ENCODE assay signal across 8 mouse cellular contexts in genomic region chr10:80494732-80495131, GRCm38 (mm10). TPM values are rescaled to one million over a fixed set of nuclear protein-coding genes. Genes with fewer than 3 reads are reported as not detected.
DNase-seq lines count a peak whose midpoint lies in the region; ATAC-seq and TF ChIP-seq lines count a peak whose summit lies in the region.

TSS of gene Onecut3 (plus strand) at chr10:80494835.

- H3K27ac ChIP-seq in forebrain, embryonic 13.5 days, result no peak within 1 kb of the TSS
- no peak within 1 kb of the TSS for H3K27ac ChIP-seq in intestine, embryonic 14.5 days (ENCODE audit: low read depth)

- peak; percentile 59 for ATAC-seq in forebrain, embryonic 13.5 days
- ATAC-seq in intestine, embryonic 14.5 days (replicated peaks; ENCODE audit: low FRiP score, low TSS enrichment, low read depth), result 0 out of 2 replicates have a peak, but pooled peaks have one; percentile 29

- DNase-seq in urinary bladder, postnatal 14 days (ENCODE audit: low spot score), result peak; percentile 24
- DNase-seq in urinary bladder, postnatal 4 days (ENCODE audit: low spot score in 2 of 2), result no peak
- DNase-seq in intestine, embryonic 14.5 days (ENCODE audit: low spot score), result no peak
- no peak for DNase-seq in lung, adult 2 months
- DNase-seq in retina, embryonic 14.5 days (ENCODE audit: low spot score), result peak; percentile 63
- DNase-seq in ovary, adult 18-20 months (ENCODE audit: low spot score), result no peak
- no peak for DNase-seq in left cerebral cortex, postnatal 4 days

- no peaks in the 10 kb centered on the region for H3K9me3 ChIP-seq in forebrain, embryonic 13.5 days (replicated peaks)
- no peaks in the 10 kb centered on the region for H3K9me3 ChIP-seq in intestine, embryonic 14.5 days (ENCODE audit: control insufficient read depth, low read length)

- WGBS in forebrain, embryonic 13.5 days, result under 1% methylated on average over 42 of the region's 42 CpGs
- under 1% methylated on average over 42 of the region's 42 CpGs for WGBS in intestine, embryonic 14.5 days
- WGBS in lung, adult 2 months, result under 1% methylated on average over 42 of the region's 42 CpGs

- H3K4me3 ChIP-seq in forebrain, embryonic 13.5 days, result peak within 1 kb of the TSS; percentile 41
- H3K4me3 ChIP-seq in intestine, embryonic 14.5 days (ENCODE audit: low read depth, low read length), result peak within 1 kb of the TSS; percentile 42
- peak within 1 kb of the TSS; percentile 13 for H3K4me3 ChIP-seq in lung, adult 2 months (replicated peaks; ENCODE audit: extremely low read depth, low read depth, low read length)

- H3K27me3 ChIP-seq in forebrain, embryonic 13.5 days, result peaks cover 100% of the 10 kb centered on the region
- H3K27me3 ChIP-seq in intestine, embryonic 14.5 days (replicated peaks; ENCODE audit: control insufficient read depth, insufficient read depth, low read length), result peaks cover 99% of the 10 kb centered on the region

- H3K4me1 ChIP-seq in forebrain, embryonic 13.5 days, result peaks cover 22% of the 10 kb centered on the region
- peaks cover 7% of the 10 kb centered on the region; the same call in 1 of the 2 replicates for H3K4me1 ChIP-seq in intestine, embryonic 14.5 days (replicated peaks; ENCODE audit: control insufficient read depth, insufficient read depth, low read length)
- H3K4me1 ChIP-seq in lung, adult 2 months (ENCODE audit: control insufficient read depth, insufficient read depth, low read length), result peaks cover 2% of the 10 kb centered on the region; the same call in 1 of the 2 replicates

- H3K9ac ChIP-seq in forebrain, embryonic 13.5 days, result peak within 1 kb of the TSS; percentile 55
- H3K9ac ChIP-seq in intestine, embryonic 14.5 days (ENCODE audit: low read length), result peak within 1 kb of the TSS; percentile 16; the same call in 1 of the 2 replicates

- intact Hi-C loops in left cerebral cortex, postnatal 4 days (cut with DNase I), result no loop called here

- TF ChIP-seq POLR2A in lung, adult 2 months (IDR thresholded peaks at IDR 0.05; ENCODE audit: borderline replicate concordance, extremely low read depth, low read depth, low read length), result no peak

- H3K36me3 ChIP-seq in forebrain, embryonic 13.5 days (ENCODE audit: poor library complexity, severe bottlenecking), result no peaks in the 10 kb centered on the region
- H3K36me3 ChIP-seq in intestine, embryonic 14.5 days (ENCODE audit: control insufficient read depth, insufficient read depth, low read length), result no peaks in the 10 kb centered on the region

- peak within 1 kb of the TSS; percentile 72 for H3K4me2 ChIP-seq in forebrain, embryonic 13.5 days
- peak within 1 kb of the TSS; percentile 69 for H3K4me2 ChIP-seq in intestine, embryonic 14.5 days (ENCODE audit: low read length)

- no peak for TF ChIP-seq CTCF in lung, adult 2 months (IDR thresholded peaks at IDR 0.05; ENCODE audit: insufficient read depth, low read length)

RNA-seq across cellular contexts. Expression of gene Onecut3, which starts in this region (rescaled TPM):
- 0.35 and 0.57 TPM in 2 replicates for polyA plus RNA-seq in forebrain, embryonic 13.5 days (2015; fragmentation: Nextera tagmentation; extraction: Ambion mirVana)
- polyA plus RNA-seq in intestine, embryonic 14.5 days (2014; fragmentation: Nextera tagmentation; extraction: Ambion mirVana), result 0.04 and 0.09 TPM in 2 replicates
- polyA plus RNA-seq in lung, adult 2 months (2012; rRNA removed), result not detected in 2 replicates
- total RNA-seq in left cerebral cortex, postnatal 4 days (2021), result under 1 TPM in 1 of 2 experiments, not detected in 1; 0.24 TPM

Comparison
In these comparisons a context has a peak if more than half of its experiments do, and no peak if none do; other contexts are left out.
1. DNase-seq: peak in urinary bladder, postnatal 14 days (single experiment) and retina, embryonic 14.5 days (single experiment); none in urinary bladder, postnatal 4 days (0 of 2), intestine, embryonic 14.5 days (single experiment), lung, adult 2 months (single experiment), ovary, adult 18-20 months (single experiment) and left cerebral cortex, postnatal 4 days (single experiment).
2. Peak in ATAC-seq, H3K4me3 ChIP-seq, H3K9ac ChIP-seq and H3K4me2 ChIP-seq in forebrain, embryonic 13.5 days; RNA of the gene not detected or under 1 TPM.
3. Peak in ATAC-seq, H3K4me3 ChIP-seq, H3K9ac ChIP-seq and H3K4me2 ChIP-seq in intestine, embryonic 14.5 days; RNA of the gene not detected or under 1 TPM.
4. Peak in every context shown above with its lines, with median percentiles within 50 percentile points of each other: H3K4me3 ChIP-seq.